Mouse (Mus musculus) olfactory bulb, adult 2 months (tissue): ENCODE data around the gene Agpat1.

Experiments
- CTCF ChIP-seq: fragments of 200-500 bp; IDR thresholded peaks from 2 replicates; pipeline ENCODE4 v1.5.1; 2012; ENCODE audit warnings: low read depth, mild to moderate bottlenecking, low read length, moderate library complexity; ENCODE audit not compliant: insufficient read depth
- POLR2A ChIP-seq: fragments of 200-500 bp; IDR thresholded peaks from 2 replicates; pipeline ENCODE4 v1.6.1; 2012; ENCODE audit warnings: mild to moderate bottlenecking, low read depth, low read length, moderate library complexity; ENCODE audit not compliant: insufficient read depth

DNA sequence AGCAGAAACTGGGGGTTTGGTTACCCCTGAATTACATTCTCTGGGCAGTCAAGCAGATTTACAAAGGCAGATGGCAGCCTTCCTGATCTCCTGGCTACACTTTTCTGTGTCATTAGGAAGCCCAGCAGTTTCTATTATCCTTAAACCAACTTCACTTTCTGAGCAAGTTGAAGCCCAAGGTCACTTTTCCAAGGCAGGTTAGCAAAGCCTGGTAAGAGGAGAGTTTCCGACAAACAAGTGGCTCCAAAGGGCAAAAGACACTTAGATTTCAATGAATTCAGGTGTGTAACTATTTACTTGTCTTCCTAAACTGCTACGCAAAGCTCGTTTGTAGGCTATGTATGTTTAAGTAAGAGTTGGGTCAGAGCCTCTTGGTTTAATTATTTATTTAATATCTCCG lies 39.3 kb downstream of the Agpat1 start:
- TF ChIP-seq POLR2A (no peak), CTCF (no peak)
